Mouse (Mus musculus) gastrocnemius, postnatal 4 days (tissue): ENCODE measurements around the gene Camta1. TPM values are rescaled to one million over a fixed set of nuclear protein-coding genes. Genes with fewer than 3 reads are reported as not detected.

Experiments used
- DNase-seq, 2 experiments: peaks; one replicate each; pipeline ENCODE4 v3.0.0; 2021 to 2022; ENCODE audit warnings: low spot score in 2 of 2, mixed read lengths in 2 of 2
- long read RNA-seq, 2 experiments: library from polyadenylated mRNA; stranded (forward); transcript quantifications; one replicate each; pipeline ENCODE4 v2.0.0; 2021
- total RNA-seq, 2 experiments: library from RNA; stranded (reverse); gene quantifications; 2 replicates each; pipeline ENCODE4 v1.2.3; 2021

The Camta1 gene
- 100 to 1,000 TPM in 1 of 2 experiments, 10 to 100 TPM in 1; 87.9 to 105 TPM for total RNA-seq
- long read RNA-seq, experiment 1, transcript Camta1-206 (3 exons, 506 nt), result minor isoform, 5 of 73 reads
- long read RNA-seq, experiment 1, transcript Camta1-212 (4 exons, 2,198 nt), result major isoform, 51 of 73 reads
- long read RNA-seq, experiment 1, partial matches to known transcripts, result 3 of 73 reads
- long read RNA-seq, experiment 1, other reads (novel, unspliced or antisense), result 14 of 73 reads
- long read RNA-seq, experiment 2, transcript Camta1-212 (4 exons, 2,198 nt), result major isoform, 48 of 67 reads
- long read RNA-seq, experiment 2, partial matches to known transcripts, result 3 of 67 reads
- long read RNA-seq, experiment 2, other reads (novel, unspliced or antisense), result 13 of 67 reads

- peak; percentile 98 to 99 for DNase-seq
These were observed at the start of gene Camta1 for GRCm38 (mm10) chr4:151861806-151862739. Gene Camta1 (minus strand): TSS chr4:151861876.

- peak; percentile 39 to 51 for DNase-seq
These were observed 47.1 kb upstream of the Camta1 start for GRCm38 (mm10) chr4:151908809-151909208.

GRCm38 (mm10) chr4:151907577-151908343, 46.1 kb upstream of the Camta1 start:
- no peak for DNase-seq

- DNase-seq, result no peak
These were observed 43.9 kb upstream of the Camta1 start for GRCm38 (mm10) chr4:151905621-151906020.

- no peak for DNase-seq
These were observed 42.4 kb upstream of the Camta1 start for GRCm38 (mm10) chr4:151904098-151904497.

- peak in 1 of 2 experiments; percentile 58 for DNase-seq
These were observed 41.1 kb upstream of the Camta1 start for GRCm38 (mm10) chr4:151902689-151903241.

- DNase-seq, result no peak
These were observed 40.5 kb upstream of the Camta1 start for GRCm38 (mm10) chr4:151902046-151902688.

GRCm38 (mm10) chr4:151901422-151901821, 39.7 kb upstream of the Camta1 start:
- no peak for DNase-seq

- no peak for DNase-seq
These were observed 39.1 kb upstream of the Camta1 start for GRCm38 (mm10) chr4:151900735-151901134.

- no peak for DNase-seq
These were observed 38.2 kb upstream of the Camta1 start for GRCm38 (mm10) chr4:151899707-151900384.

GRCm38 (mm10) chr4:151898600-151899245, 37.0 kb upstream of the Camta1 start:
- DNase-seq, result no peak

GRCm38 (mm10) chr4:151897069-151897617, 35.5 kb upstream of the Camta1 start:
- DNase-seq, result no peak

- DNase-seq, result no peak
These were observed 33.9 kb upstream of the Camta1 start for GRCm38 (mm10) chr4:151895624-151896023.

GRCm38 (mm10) chr4:151894926-151895325, 33.2 kb upstream of the Camta1 start:
- no peak for DNase-seq

GRCm38 (mm10) chr4:151893241-151893640, 31.6 kb upstream of the Camta1 start:
- no peak for DNase-seq

- DNase-seq, result no peak
These were observed 19.9 kb upstream of the Camta1 start for GRCm38 (mm10) chr4:151881590-151881989.

- DNase-seq, result no peak
These were observed 18.5 kb upstream of the Camta1 start for GRCm38 (mm10) chr4:151880044-151880690.

GRCm38 (mm10) chr4:151876400-151876799, 14.7 kb upstream of the Camta1 start:
- no peak for DNase-seq
